Mouse (Mus musculus) embryonic facial prominence, embryonic 12.5 days (tissue): ENCODE results near the gene Id1. TPM values are rescaled to one million over a fixed set of nuclear protein-coding genes. Genes with fewer than 3 reads are reported as not detected.

Experiments
- ATAC-seq: fragments of 200-750 bp; cut with Nextera tagmentation; 2 replicates; pipeline ENCODE4 v1.8.0; 2017; ENCODE audit not compliant: insufficient number of reproducible peaks, insufficient read depth, low FRiP score, low TSS enrichment
- H3K27ac ChIP-seq: fragments of 300-500 bp; sonication (generic); 2 replicates; pipeline ENCODE4 v1.5.1; 2016; ENCODE audit warnings: mild to moderate bottlenecking
- H3K27me3 ChIP-seq: fragments of 300-500 bp; sonication (generic); 2 replicates; pipeline ENCODE4 v1.6.1; 2016; ENCODE audit warnings: mild to moderate bottlenecking, moderate library complexity
- H3K36me3 ChIP-seq: fragments of 300-500 bp; sonication (generic); 2 replicates; pipeline ENCODE4 v1.6.1; 2016; ENCODE audit warnings: mild to moderate bottlenecking
- H3K4me1 ChIP-seq: fragments of 300-500 bp; sonication (generic); 2 replicates; pipeline ENCODE4 v1.6.1; 2016
- H3K4me2 ChIP-seq: fragments of 300-500 bp; sonication (generic); replicated peaks from 2 replicates; pipeline ENCODE4 v1.6.1; 2016; ENCODE audit warnings: mild to moderate bottlenecking, moderate library complexity
- H3K4me3 ChIP-seq: fragments of 300-500 bp; sonication (generic); 2 replicates; pipeline ENCODE4 v1.5.1; 2016; ENCODE audit warnings: mild to moderate bottlenecking
- H3K9ac ChIP-seq: fragments of 300-500 bp; sonication (generic); 2 replicates; pipeline ENCODE4 v1.6.1; 2016; ENCODE audit warnings: mild to moderate bottlenecking, moderate library complexity
- H3K9me3 ChIP-seq: fragments of 300-500 bp; sonication (generic); 2 replicates; pipeline ENCODE4 v1.6.1; 2016; ENCODE audit warnings: mild to moderate bottlenecking, moderate library complexity
- WGBS: fragments of 180-500 bp; shearing (Covaris S2); methylation state at CpG from one replicate; pipeline ENCODE4 v1.1.7; 2016; 5-methylcytosine and 5-hydroxymethylcytosine counted together
- polyA plus RNA-seq: library from polyadenylated mRNA; unstranded; fragments of >200 nt; fragmentation: Nextera tagmentation; extraction: Ambion mirVana; gene quantifications from 2 replicates; pipeline ENCODE4 v1.2.1, GENCODE M21; 2016

The Id1 gene
- polyA plus RNA-seq, 1 experiment from 2014 or later, result 168 TPM

DNA sequence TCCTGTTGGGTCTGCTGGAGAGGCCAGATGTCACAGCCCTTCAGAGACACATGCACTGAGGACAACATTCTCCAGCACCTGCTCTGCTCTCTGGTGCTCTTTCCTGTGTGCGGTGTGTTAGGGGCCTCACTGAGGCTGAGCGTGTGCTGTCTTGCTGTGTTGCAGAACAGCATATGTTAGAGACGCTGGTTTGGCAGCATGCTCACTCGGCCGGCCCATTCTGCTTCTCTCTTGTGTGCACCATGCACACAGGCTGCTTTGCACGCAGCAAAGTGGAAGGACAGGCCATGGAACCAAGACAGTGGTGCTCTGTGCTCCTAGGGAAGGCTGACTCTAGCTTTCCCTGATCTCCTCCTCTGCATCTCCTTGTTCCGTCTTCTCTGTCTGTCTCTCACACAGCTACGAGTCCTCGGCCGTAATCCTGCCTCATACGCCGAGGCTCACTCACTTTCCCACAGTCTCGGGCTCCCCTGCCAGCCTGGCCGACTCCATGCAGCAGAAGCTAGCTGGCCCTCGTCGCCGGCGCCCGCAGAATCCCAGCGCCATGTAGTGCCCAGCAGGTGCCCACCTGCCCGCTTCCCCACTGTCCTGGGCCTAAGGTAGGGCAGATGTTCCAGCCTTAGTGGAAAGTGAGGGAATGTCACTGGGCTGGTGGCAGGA, 32.3 kb upstream of the Id1 start:
- Histone ChIP-seq H3K4me1 (peaks cover 30% of the 10 kb centered on the region), H3K9me3 (no peaks in the 10 kb centered on the region), H3K27me3 (no peaks in the 10 kb centered on the region), H3K4me2 (no peak overlapping the region), H3K27ac (0 out of 2 replicates have a peak overlapping the region, but pooled peaks have one; percentile 17), H3K36me3 (peaks cover 68% of the 10 kb centered on the region), H3K9ac (no peak overlapping the region), H3K4me3 (no peak overlapping the region)
- 90% methylated on average over 21 of the region's 21 CpGs for WGBS
- ATAC-seq, result no peak

DNA sequence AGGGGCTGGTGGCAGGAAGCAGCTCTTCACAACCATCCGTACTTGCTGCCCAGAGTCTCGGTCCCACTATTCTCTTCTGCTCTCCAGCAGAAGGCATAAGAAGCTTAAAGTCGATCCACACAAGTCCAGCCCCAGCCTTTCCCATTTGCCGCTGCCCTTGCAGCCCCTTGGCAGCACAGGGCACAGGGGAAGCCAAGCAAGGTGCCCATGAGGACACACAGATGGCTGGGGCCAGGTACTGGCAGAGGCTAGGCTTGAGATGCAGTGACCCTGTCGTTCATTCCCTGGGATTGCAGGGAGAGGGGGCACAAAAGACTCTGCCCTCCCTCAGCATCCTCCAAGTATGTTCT, 31.8 kb upstream of the Id1 start:
- 80% methylated on average over 5 of the region's 5 CpGs for WGBS
- H3K27ac ChIP-seq, result 0 out of 2 replicates have a peak overlapping the region, but pooled peaks have one; percentile 17
- no peak for ATAC-seq
- no peak overlapping the region for H3K9ac ChIP-seq
- H3K9me3 ChIP-seq, result no peaks in the 10 kb centered on the region
- H3K4me1 ChIP-seq, result peaks cover 30% of the 10 kb centered on the region
- H3K27me3 ChIP-seq, result no peaks in the 10 kb centered on the region
- no peak overlapping the region for H3K4me2 ChIP-seq
- H3K36me3 ChIP-seq, result peaks cover 66% of the 10 kb centered on the region
- H3K4me3 ChIP-seq, result no peak overlapping the region

DNA sequence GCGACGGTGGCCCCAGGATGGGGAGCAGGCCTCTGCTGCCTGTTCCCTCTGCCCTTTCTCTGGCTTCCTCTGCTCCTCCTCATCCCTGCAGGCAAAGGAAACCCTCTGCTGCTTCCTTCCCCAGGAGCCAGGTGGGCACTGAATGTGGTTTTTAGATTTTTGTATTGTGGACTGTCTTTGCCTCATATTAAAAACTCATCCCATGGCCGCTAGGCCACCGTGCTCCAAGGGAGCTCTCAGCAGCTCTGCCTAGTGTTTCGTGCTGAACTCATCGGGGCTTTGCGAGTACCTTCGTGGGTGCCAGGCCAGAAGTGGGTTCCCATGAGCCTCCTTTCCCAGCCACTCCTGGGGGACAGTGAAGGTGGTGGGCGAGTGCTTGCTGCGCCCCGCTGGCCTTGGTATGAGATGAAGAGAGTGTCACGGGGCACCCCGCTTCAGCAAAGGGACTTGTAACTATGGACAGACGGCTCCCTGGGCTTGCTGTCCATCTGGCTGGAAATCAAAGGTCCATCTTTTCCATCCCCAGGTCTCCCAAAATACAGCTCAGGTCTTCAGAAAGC, 31.2 kb upstream of the Id1 start:
- Histone ChIP-seq H3K4me3 (no peak overlapping the region), H3K4me2 (no peak overlapping the region), H3K9me3 (no peaks in the 10 kb centered on the region), H3K4me1 (peaks cover 30% of the 10 kb centered on the region), H3K9ac (no peak overlapping the region), H3K27me3 (no peaks in the 10 kb centered on the region), H3K36me3 (peaks cover 61% of the 10 kb centered on the region), H3K27ac (peak overlapping the region; percentile 96)
- WGBS, result 86% methylated on average over 14 of the region's 14 CpGs
- no peak for ATAC-seq

DNA sequence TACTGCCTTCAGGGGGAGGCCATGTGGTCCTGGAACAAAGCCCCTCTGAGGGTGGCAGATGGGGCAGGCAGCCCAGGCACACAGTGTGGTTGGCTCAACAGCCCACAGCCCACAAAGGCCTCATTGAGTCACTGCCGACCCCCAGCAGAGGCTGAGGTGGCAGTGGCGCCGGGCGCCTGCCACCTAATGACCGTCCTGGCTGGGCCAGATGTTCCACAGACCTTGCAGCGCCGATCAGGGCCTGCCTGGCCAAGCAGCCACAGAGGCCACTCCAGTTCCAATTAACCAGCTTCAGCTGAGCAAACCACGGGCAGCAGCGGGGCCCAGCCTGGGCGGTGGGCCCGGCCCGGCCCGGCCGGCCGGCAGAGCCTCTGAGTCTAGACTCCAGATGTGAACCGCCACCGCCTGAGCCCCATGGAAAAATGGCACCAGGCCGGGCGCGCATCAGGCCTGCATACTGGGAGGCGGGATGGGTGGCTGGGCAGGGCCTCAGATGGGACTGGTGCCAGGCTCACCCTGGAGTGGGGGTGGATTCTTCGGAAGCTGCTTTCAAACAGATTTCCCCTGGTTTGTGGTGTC, 30.0 kb upstream of the Id1 start:
- 38% methylated on average over 22 of the region's 22 CpGs for WGBS
- ATAC-seq, result peak; percentile 53
- H3K4me2 ChIP-seq, result 0 out of 2 replicates have a peak overlapping the region, but pooled peaks have one; percentile 1
- H3K27me3 ChIP-seq, result no peaks in the 10 kb centered on the region
- H3K4me3 ChIP-seq, result no peak overlapping the region
- no peaks in the 10 kb centered on the region for H3K9me3 ChIP-seq
- peaks cover 49% of the 10 kb centered on the region for H3K36me3 ChIP-seq
- 0 out of 2 replicates have a peak overlapping the region, but pooled peaks have one; percentile 15 for H3K9ac ChIP-seq
- peak overlapping the region; percentile 96 for H3K27ac ChIP-seq
- peaks cover 30% of the 10 kb centered on the region for H3K4me1 ChIP-seq

DNA sequence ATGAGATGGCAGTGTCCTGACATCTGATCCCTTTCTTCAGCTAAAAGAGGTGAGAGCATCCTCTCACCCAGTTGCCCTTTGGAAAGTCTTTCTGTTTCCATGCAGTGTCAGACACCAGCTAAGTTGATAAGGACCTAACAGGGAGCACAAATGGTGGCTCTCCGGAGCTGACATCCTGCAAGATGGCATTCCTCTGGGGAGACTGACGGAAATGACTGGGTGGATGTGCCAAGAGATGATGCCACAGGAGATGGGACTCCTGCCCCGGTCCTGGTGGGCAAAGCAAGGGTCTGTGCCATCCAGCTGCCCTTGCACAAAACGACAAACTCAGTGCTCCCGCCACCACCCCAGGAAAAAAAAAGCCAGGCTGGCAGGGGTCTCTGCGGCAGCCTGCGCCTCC, 28.9 kb upstream of the Id1 start:
- Histone ChIP-seq H3K4me3 (peak overlapping the region; percentile 36), H3K4me1 (peaks cover 30% of the 10 kb centered on the region), H3K27me3 (no peaks in the 10 kb centered on the region), H3K27ac (peak overlapping the region; percentile 96), H3K36me3 (peaks cover 38% of the 10 kb centered on the region), H3K9me3 (no peaks in the 10 kb centered on the region), H3K4me2 (peak overlapping the region; percentile 59), H3K9ac (peak overlapping the region; percentile 64)
- no peak for ATAC-seq
- 21% methylated on average over 7 of the region's 7 CpGs for WGBS

DNA sequence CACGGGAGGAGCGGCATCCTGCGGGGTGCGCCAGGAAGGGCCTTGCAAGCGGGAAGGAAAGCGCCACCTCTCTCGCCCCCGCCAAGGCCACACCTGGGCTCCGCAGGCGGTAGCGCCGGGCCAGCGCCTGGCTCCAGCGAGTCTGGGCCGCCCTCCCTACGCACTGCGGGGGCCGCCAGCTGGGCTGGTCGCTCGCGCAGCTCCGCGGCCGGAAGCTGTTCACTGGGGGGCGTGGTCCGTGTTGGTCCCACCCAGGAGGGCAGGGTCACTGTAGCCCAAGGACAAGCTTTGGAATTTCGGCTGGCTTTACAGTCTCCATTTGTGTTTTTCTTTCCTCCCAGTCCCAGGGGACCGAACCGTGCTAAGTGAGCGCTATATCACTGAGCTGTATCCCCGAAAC, 28.4 kb upstream of the Id1 start:
- Histone ChIP-seq H3K4me2 (peak overlapping the region; percentile 59), H3K4me1 (peaks cover 30% of the 10 kb centered on the region), H3K9ac (peak overlapping the region; percentile 64), H3K27me3 (no peaks in the 10 kb centered on the region), H3K9me3 (no peaks in the 10 kb centered on the region), H3K4me3 (peak overlapping the region; percentile 36), H3K27ac (peak overlapping the region; percentile 96), H3K36me3 (peaks cover 33% of the 10 kb centered on the region)
- 3% methylated on average over 28 of the region's 31 CpGs for WGBS
- ATAC-seq, result peak; percentile 89

DNA sequence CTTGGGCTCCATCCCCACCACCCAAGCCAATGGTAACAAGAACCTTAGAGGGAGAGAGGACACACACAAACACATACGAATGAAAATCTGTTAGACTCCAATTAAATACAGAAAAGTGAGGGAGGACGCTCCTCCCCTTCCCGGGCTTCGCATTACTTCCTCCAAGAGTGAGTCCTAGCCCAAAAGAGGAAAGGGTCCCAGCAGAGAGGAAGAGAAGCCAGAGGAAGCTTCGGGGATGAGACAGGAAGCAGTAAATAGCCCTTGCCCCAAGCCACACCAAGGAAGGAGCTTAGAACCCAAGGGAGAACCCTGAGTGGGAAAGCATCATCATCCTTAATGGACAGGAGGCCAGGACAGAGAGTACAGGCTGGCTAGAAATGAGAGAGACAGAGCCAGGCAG, 27.0 kb upstream of the Id1 start:
- WGBS, result 87% methylated on average over 5 of the region's 5 CpGs
- Histone ChIP-seq H3K4me2 (no peak overlapping the region), H3K9ac (no peak overlapping the region), H3K4me3 (no peak overlapping the region), H3K9me3 (no peaks in the 10 kb centered on the region), H3K27ac (no peak overlapping the region), H3K36me3 (peaks cover 20% of the 10 kb centered on the region), H3K4me1 (peaks cover 30% of the 10 kb centered on the region), H3K27me3 (no peaks in the 10 kb centered on the region)
- ATAC-seq, result no peak

DNA sequence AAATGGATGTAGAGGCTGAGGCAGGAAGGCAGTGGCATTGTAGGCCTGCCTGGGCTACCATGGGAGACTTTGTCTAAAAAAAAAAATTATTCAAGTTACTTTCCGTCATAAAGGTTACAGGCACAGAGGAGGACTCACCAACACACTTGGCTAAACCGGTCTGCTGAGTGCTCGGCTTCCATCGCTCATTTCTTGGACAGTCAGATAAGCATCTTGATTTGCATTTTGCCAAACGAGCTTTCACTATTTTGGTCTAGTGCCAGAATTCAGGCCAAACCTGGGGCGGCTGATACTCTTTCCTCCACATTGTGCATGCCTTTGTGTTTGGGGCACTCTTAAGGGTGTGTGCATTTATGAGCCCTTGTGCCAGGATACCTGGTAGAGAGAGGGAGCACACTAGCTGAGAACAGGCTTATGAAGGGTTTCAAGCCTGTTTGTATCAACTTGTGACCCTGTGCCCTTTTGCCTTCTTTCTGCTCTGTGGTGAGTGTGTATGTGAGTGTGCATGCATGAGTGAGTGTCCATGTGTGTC, 19.7 kb upstream of the Id1 start:
- Histone ChIP-seq H3K4me1 (0 out of 2 replicates have a peak, but pooled peaks cover 4% of the 10 kb centered on the region), H3K36me3 (no peaks in the 10 kb centered on the region), H3K9me3 (no peaks in the 10 kb centered on the region), H3K9ac (no peak overlapping the region), H3K27me3 (no peaks in the 10 kb centered on the region), H3K4me3 (no peak overlapping the region), H3K27ac (no peak overlapping the region), H3K4me2 (no peak overlapping the region)
- 73% methylated on average over 6 of the region's 6 CpGs for WGBS
- ATAC-seq, result no peak

DNA sequence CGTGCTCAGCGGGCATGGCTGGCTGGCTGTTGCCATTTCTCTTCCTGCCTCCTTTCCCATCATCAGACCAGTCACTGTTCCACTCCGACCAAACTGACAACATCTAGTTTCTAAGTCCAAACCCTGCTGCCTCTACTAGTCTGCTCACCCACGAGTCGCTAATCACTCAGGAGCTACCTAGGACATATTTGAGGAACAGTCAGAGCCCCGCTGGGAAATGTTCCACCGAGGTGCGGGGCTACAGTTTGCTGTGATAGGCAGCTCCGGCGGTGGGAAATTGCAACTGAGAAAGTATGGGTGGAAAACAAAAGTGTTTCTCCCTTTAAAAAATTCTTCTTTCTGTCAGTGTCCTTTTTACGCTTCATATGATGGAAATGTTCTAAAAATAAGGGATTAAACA, 18.4 kb upstream of the Id1 start:
- ATAC-seq, result no peak
- WGBS, result 66% methylated on average over 11 of the region's 11 CpGs
- Histone ChIP-seq H3K36me3 (no peaks in the 10 kb centered on the region), H3K4me1 (0 out of 2 replicates have a peak, but pooled peaks cover 4% of the 10 kb centered on the region), H3K27me3 (no peaks in the 10 kb centered on the region), H3K27ac (peak overlapping the region; percentile 23; the same call in 1 of the 2 replicates), H3K9ac (no peak overlapping the region), H3K9me3 (no peaks in the 10 kb centered on the region), H3K4me2 (no peak overlapping the region), H3K4me3 (no peak overlapping the region)

DNA sequence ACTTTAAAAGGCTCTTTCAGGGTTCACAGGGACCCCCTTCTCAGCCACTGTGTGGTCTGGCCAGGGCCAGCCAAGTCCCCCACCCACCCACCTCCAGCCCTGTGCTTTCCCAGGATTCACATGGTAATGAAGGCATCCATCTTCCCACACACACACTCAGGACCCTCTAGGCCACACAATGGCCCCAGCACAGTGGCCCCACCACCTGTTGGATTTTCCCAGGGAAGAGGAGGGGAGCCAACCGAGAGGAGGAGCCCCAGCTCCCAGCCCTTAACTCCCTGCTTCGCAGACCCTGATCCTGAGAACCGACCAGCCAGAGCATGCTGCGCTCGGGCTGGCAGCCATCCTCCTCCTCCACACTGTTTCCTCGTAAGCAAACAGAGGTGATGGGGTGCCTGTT, 18.0 kb upstream of the Id1 start:
- no peaks in the 10 kb centered on the region for H3K9me3 ChIP-seq
- peak; percentile 53; the same call in 1 of the 2 replicates for ATAC-seq
- no peak overlapping the region for H3K4me3 ChIP-seq
- no peak overlapping the region for H3K9ac ChIP-seq
- H3K4me2 ChIP-seq, result no peak overlapping the region
- 45% methylated on average over 6 of the region's 6 CpGs for whole genome bisulfite sequencing
- no peaks in the 10 kb centered on the region for H3K36me3 ChIP-seq
- H3K4me1 ChIP-seq, result 0 out of 2 replicates have a peak, but pooled peaks cover 4% of the 10 kb centered on the region
- no peak overlapping the region for H3K27ac ChIP-seq
- no peaks in the 10 kb centered on the region for H3K27me3 ChIP-seq

DNA sequence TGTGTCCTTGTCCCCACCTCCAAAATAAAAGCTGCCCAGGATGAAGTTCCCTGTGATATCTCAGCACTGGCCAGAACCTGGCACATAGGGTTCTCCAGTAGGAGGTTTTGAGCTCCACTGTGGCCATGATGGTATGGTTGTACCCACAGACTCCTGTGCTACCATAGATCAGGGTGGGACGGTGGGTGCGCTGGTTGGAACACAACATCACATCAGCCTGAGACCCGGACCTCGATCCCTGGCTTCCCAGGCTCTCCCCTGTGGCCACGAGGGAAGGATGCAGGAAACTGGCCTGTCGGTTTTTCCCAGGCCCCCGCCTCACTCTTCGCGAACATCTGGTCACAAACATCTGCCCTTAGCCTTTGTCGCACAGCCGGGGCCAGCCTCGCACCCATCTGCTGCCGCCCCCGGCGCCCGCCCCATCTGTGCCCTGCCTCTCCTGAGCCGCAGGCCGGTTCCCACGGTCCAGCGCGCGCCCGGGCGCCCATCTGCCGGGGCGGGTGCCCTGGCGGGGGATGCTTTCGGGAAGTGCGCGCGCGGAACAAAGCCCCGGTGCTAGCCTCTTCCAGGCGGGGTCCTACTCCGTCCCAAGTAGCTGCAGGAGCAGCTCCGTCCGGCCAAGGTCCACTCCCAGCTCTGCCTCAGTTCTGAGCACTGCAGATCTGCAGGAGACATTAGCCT, 12.3 kb upstream of the Id1 start:
- peak overlapping the region; percentile 29 for H3K4me3 ChIP-seq
- WGBS, result 3% methylated on average over 37 of the region's 37 CpGs
- H3K4me1 ChIP-seq, result peaks cover 38% of the 10 kb centered on the region
- H3K27ac ChIP-seq, result 0 out of 2 replicates have a peak overlapping the region, but pooled peaks have one; percentile 46
- no peaks in the 10 kb centered on the region for H3K36me3 ChIP-seq
- ATAC-seq, result peak; percentile 73; the same call in 1 of the 2 replicates
- peak overlapping the region; percentile 60 for H3K9ac ChIP-seq
- peak overlapping the region; percentile 72 for H3K4me2 ChIP-seq
- H3K27me3 ChIP-seq, result no peaks in the 10 kb centered on the region
- no peaks in the 10 kb centered on the region for H3K9me3 ChIP-seq
